Mouse (Mus musculus): ENCODE results near the gene Aspdh. TPM values are rescaled to one million over a fixed set of nuclear protein-coding genes. Genes with fewer than 3 reads are reported as not detected.
A peak's percentile ranks its signal among the peaks of the same experiment; 100 is the strongest.

Aspdh gene
- total RNA-seq, 2 experiments from 2014 or later, result not detected

GRCm38 (mm10) chr7:44444886-44445527 is 20.2 kb upstream of the Aspdh start:
- no peak for ATAC-seq (replicated peaks; ENCODE audit: low FRiP score, low TSS enrichment, poor library complexity, severe bottlenecking)

GRCm38 (mm10) chr7:44445528-44445923 is 19.7 kb upstream of the Aspdh start:
- no peak for ATAC-seq (replicated peaks; ENCODE audit: low FRiP score, low TSS enrichment, poor library complexity, severe bottlenecking)

- no peak for ATAC-seq (replicated peaks; ENCODE audit: low FRiP score, low TSS enrichment, poor library complexity, severe bottlenecking)
Observed at GRCm38 (mm10) chr7:44446070-44446855, 18.9 kb upstream of the Aspdh start.

- no peak for ATAC-seq (replicated peaks; ENCODE audit: low FRiP score, low TSS enrichment, poor library complexity, severe bottlenecking)
Observed at GRCm38 (mm10) chr7:44453256-44453655, 11.9 kb upstream of the Aspdh start.

- no peak for ATAC-seq (replicated peaks; ENCODE audit: low FRiP score, low TSS enrichment, poor library complexity, severe bottlenecking)
Observed at GRCm38 (mm10) chr7:44456302-44456701, 8.9 kb upstream of the Aspdh start.

- ATAC-seq (replicated peaks; ENCODE audit: low FRiP score, low TSS enrichment, poor library complexity, severe bottlenecking), result no peak
Observed at GRCm38 (mm10) chr7:44460067-44460466, 5.1 kb upstream of the Aspdh start.

GRCm38 (mm10) chr7:44460767-44461502 is 4.3 kb upstream of the Aspdh start:
- no peak for ATAC-seq (replicated peaks; ENCODE audit: low FRiP score, low TSS enrichment, poor library complexity, severe bottlenecking)

- no peak for ATAC-seq (replicated peaks; ENCODE audit: low FRiP score, low TSS enrichment, poor library complexity, severe bottlenecking)
Observed at GRCm38 (mm10) chr7:44461503-44462217, 3.5 kb upstream of the Aspdh start.

GRCm38 (mm10) chr7:44462218-44463055 is 2.8 kb upstream of the Aspdh start:
- peak; percentile 71 for ATAC-seq (replicated peaks; ENCODE audit: low FRiP score, low TSS enrichment, poor library complexity, severe bottlenecking)

- no peak for ATAC-seq (replicated peaks; ENCODE audit: low FRiP score, low TSS enrichment, poor library complexity, severe bottlenecking)
Observed at GRCm38 (mm10) chr7:44463056-44463425, 2.1 kb upstream of the Aspdh start.

- ATAC-seq (replicated peaks; ENCODE audit: low FRiP score, low TSS enrichment, poor library complexity, severe bottlenecking), result no peak
Observed at GRCm38 (mm10) chr7:44463556-44464225, 1.5 kb upstream of the Aspdh start.

GRCm38 (mm10) chr7:44464511-44464910 is 680 bp upstream of the Aspdh start:
- no peak for ATAC-seq (replicated peaks; ENCODE audit: low FRiP score, low TSS enrichment, poor library complexity, severe bottlenecking)

GRCm38 (mm10) chr7:44466006-44466887 is 1.1 kb downstream of the Aspdh start:
- no peak for ATAC-seq (replicated peaks; ENCODE audit: low FRiP score, low TSS enrichment, poor library complexity, severe bottlenecking)

- ATAC-seq (replicated peaks; ENCODE audit: low FRiP score, low TSS enrichment, poor library complexity, severe bottlenecking), result no peak
Observed at GRCm38 (mm10) chr7:44466888-44467311, 1.7 kb downstream of the Aspdh start.

GRCm38 (mm10) chr7:44467811-44468411 is 2.7 kb downstream of the Aspdh start, which contains the start of gene Josd2:
TSS of gene Josd2 (plus strand) at chr7:44467980.
- peak; percentile 91 for ATAC-seq (replicated peaks; ENCODE audit: low FRiP score, low TSS enrichment, poor library complexity, severe bottlenecking)

GRCm38 (mm10) chr7:44468644-44469285 is 3.6 kb downstream of the Aspdh start:
- no peak for ATAC-seq (replicated peaks; ENCODE audit: low FRiP score, low TSS enrichment, poor library complexity, severe bottlenecking)
